Mouse (Mus musculus) forebrain, embryonic 14.5 days (tissue): Measurements from ENCODE around the gene Ablim2. TPM values are rescaled to one million over a fixed set of nuclear protein-coding genes. Genes with fewer than 3 reads are reported as not detected.

ENCODE experiments used
- ATAC-seq: fragments of 200-750 bp; cut with Nextera tagmentation; 2 replicates; pipeline ENCODE4 v1.8.0; 2017; ENCODE audit warnings: mild to moderate bottlenecking, moderate library complexity
- DNase-seq: peaks from one replicate; pipeline ENCODE4 v3.0.0-alpha.2; 2015; ENCODE audit warnings: low spot score
- H3K27ac ChIP-seq: fragments of 300-500 bp; sonication (generic); 2 replicates; pipeline ENCODE4 v1.5.1; 2014; ENCODE audit warnings: low read depth, mild to moderate bottlenecking, control low read depth, low read length, moderate library complexity
- H3K27me3 ChIP-seq: fragments of 300-500 bp; sonication (generic); replicated peaks from 2 replicates; pipeline ENCODE4 v1.6.1; 2014; ENCODE audit warnings: low read length, control low read depth, mixed read lengths; ENCODE audit not compliant: control insufficient read depth, insufficient read depth
- H3K36me3 ChIP-seq: fragments of 300-500 bp; sonication (generic); 2 replicates; pipeline ENCODE4 v1.6.1; 2014; ENCODE audit warnings: low read length, control low read depth; ENCODE audit not compliant: control insufficient read depth, insufficient read depth
- H3K4me1 ChIP-seq: fragments of 300-500 bp; sonication (generic); 2 replicates; pipeline ENCODE4 v1.6.1; 2014; ENCODE audit warnings: antibody characterized with exemption, low read length, control low read depth; ENCODE audit not compliant: control insufficient read depth, insufficient read depth
- H3K4me2 ChIP-seq: fragments of 300-500 bp; sonication (generic); 2 replicates; pipeline ENCODE4 v1.6.1; 2014; ENCODE audit warnings: mild to moderate bottlenecking, control low read depth, low read length
- H3K4me3 ChIP-seq: fragments of 300-500 bp; sonication (generic); 2 replicates; pipeline ENCODE4 v1.5.1; 2014; ENCODE audit warnings: low read depth, low read length, control low read depth
- H3K9ac ChIP-seq: fragments of 300-500 bp; sonication (generic); 2 replicates; pipeline ENCODE4 v1.6.1; 2014; ENCODE audit warnings: mild to moderate bottlenecking, low read length, control low read depth, moderate library complexity
- H3K9me3 ChIP-seq: fragments of 300-500 bp; sonication (generic); replicated peaks from 2 replicates; pipeline ENCODE4 v1.6.1; 2016; ENCODE audit warnings: low read length, control low read depth, mixed read lengths; ENCODE audit not compliant: control insufficient read depth
- WGBS: fragments of 180-500 bp; shearing (Covaris S2); extraction: QIAGEN DNeasy Blood & Tissue Kit; methylation state at CpG from one replicate; pipeline ENCODE4 v1.1.7; 2014; 5-methylcytosine and 5-hydroxymethylcytosine counted together
- polyA plus RNA-seq: library from polyadenylated mRNA; unstranded; fragments of >200 nt; fragmentation: Nextera tagmentation; extraction: Ambion mirVana; gene quantifications from 2 replicates; pipeline ENCODE4 v1.2.1, GENCODE M21; 2014

Gene Ablim2
- 4.7 and 7.4 TPM in 2 replicates for polyA plus RNA-seq

DNA sequence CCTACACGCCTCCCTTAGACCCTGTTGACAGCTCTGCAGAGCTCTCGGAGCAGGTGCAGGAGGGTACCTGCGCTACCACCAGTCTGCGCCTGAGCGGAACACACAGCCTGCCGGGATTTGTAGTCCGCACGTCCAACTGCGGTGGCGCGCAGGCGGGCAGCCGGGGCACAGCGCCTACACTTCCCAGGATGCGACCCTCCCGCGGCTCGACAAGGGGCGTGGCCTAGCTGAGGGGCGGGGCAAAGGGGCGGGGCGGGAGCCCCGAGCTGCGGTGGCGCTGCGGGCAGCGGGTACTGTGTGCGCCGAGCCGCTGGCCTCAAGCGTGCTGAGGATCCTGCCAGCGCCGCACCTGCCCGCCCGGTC is at the start of gene Ablim2:
Gene Ablim2, plus strand, starts transcription at position 242 of the 363 bp plus-strand sequence.
- WGBS: under 1% methylated on average over 35 of the region's 35 CpGs
- H3K4me1 ChIP-seq: peaks cover 4% of the 10 kb centered on the region; the same call in 1 of the 2 replicates
- ATAC-seq: peak; percentile 99
- peak within 1 kb of the TSS; percentile 57 for H3K4me3 ChIP-seq
- no peaks in the 10 kb centered on the region for H3K36me3 ChIP-seq
- 0 out of 2 replicates have a peak within 1 kb of the TSS, but pooled peaks have one; percentile 21 for H3K27ac ChIP-seq
- peak within 1 kb of the TSS; percentile 98 for H3K4me2 ChIP-seq
- peaks cover 20% of the 10 kb centered on the region for H3K27me3 ChIP-seq
- H3K9ac ChIP-seq: peak within 1 kb of the TSS; percentile 62
- no peaks in the 10 kb centered on the region for H3K9me3 ChIP-seq
- DNase-seq: peak; percentile 97

DNA sequence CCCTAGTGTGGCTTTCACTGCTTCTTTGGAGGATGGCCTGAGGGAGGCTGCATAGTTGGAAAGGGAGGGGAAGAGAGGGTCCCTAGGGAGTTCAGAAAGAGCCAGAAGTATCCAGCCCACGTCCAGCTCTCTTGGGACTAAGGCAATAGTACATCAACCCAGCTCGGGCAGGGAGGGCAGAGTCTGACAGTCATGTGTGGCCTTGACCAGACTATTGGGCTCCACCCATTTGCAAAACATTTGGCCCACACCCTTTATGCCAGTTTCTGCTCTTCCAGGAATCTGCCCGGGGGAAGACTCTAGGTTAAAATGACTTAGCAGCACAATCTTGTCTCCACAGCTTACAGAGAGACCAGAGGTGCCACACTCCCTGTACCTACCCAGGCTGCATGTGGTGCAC is 47.2 kb upstream of the Ablim2 start:
- WGBS: 68% methylated on average over 3 of the region's 3 CpGs
- ATAC-seq: no peak

DNA sequence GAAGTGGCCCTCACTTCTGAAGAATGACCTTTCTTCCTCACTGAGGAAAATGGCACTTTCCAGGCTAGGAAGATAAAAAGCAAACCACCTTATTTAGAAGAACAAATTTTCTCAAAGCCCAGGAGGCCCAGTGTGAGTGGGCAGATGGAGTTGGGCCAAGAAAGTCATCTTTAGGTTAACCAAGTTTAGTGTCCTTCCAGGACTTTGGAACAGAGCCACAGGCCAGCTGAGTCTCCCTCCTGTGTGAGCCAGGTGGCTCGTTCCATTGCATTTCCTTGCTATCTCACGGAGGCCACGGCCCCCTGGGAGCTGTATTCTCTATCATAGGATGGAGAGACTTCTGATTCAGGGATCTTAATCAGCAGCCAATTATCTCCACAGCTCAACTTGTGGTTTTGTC is 46.7 kb upstream of the Ablim2 start:
- no peaks in the 10 kb centered on the region for H3K9me3 ChIP-seq
- ATAC-seq: no peak
- no peaks in the 10 kb centered on the region for H3K27me3 ChIP-seq
- no peak for DNase-seq
- no peak overlapping the region for H3K4me2 ChIP-seq
- H3K4me3 ChIP-seq: no peak overlapping the region
- H3K4me1 ChIP-seq: no peaks in the 10 kb centered on the region
- no peak overlapping the region for H3K9ac ChIP-seq
- WGBS: 51% methylated on average over 3 of the region's 3 CpGs
- no peak overlapping the region for H3K27ac ChIP-seq
- H3K36me3 ChIP-seq: no peaks in the 10 kb centered on the region

More for the DNA sequence above, 47.2 kb upstream of the Ablim2 start:
- no peak overlapping the region for H3K9ac ChIP-seq
- no peak overlapping the region for H3K4me2 ChIP-seq
- H3K4me3 ChIP-seq: no peak overlapping the region
- H3K27me3 ChIP-seq: no peaks in the 10 kb centered on the region
- no peaks in the 10 kb centered on the region for H3K4me1 ChIP-seq
- no peaks in the 10 kb centered on the region for H3K9me3 ChIP-seq
- no peaks in the 10 kb centered on the region for H3K36me3 ChIP-seq
- no peak overlapping the region for H3K27ac ChIP-seq
- no peak for DNase-seq

DNA sequence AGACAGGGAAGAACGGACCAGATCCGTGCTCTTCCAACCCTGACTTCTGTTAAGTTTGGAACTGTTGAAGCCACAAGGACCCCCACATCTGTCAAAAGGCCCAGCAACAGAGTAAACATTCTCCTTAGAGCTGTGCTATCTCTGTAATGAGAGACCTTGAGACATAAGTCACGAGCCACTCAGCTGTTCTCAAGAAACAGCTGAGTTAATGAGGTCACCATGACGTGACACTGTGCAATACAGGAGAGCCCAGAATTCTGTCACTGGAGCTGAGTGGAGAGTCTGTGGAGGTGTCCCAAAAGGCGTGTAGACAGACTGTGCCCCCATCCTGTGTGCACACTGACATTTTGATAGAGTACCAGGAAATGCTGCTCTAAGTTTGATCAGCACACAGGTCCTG is 45.2 kb upstream of the Ablim2 start:
- Histone ChIP-seq H3K4me3 (no peak overlapping the region), H3K9ac (no peak overlapping the region), H3K4me1 (no peaks in the 10 kb centered on the region), H3K36me3 (no peaks in the 10 kb centered on the region), H3K27ac (no peak overlapping the region), H3K4me2 (no peak overlapping the region), H3K9me3 (no peaks in the 10 kb centered on the region), H3K27me3 (no peaks in the 10 kb centered on the region)
- ATAC-seq (no peak), DNase-seq (no peak)
- WGBS: 68% methylated on average over 5 of the region's 5 CpGs

DNA sequence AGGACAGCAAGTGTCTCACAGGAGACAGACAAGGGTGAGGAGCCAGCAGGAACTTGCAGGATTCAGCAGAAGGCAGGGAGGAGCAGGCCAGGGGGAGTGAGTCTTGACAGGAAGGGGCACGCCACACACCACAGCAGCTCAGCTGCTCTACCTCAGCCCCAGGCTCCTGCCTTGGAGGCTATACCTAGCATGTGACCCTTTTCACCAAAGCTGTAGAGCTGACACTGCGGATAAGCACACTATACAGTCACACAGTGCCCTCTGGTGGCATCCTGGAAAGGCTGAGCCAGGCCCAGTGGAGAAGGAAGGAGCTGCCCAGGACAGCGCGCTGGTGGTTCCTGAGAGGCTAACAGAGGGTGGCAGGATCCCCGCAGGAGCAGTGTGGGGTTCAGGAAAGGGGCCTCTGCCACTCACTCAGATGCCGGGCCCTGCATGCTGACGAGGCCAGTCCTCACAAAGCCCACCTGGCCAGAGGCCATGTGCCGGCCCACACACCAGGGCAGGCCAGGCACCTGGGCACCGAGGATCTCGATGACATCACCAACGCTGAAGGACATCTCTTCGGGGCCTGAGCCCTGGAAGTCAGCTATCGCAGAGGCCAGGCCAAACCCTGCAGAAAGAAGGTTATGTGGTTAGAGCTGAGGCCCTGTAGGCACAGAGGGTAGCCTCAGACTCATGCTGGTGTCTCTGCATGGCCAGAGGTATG is 43.9 kb upstream of the Ablim2 start:
- Histone ChIP-seq H3K4me3 (no peak overlapping the region), H3K27ac (no peak overlapping the region), H3K36me3 (no peaks in the 10 kb centered on the region), H3K9ac (no peak overlapping the region), H3K4me1 (no peaks in the 10 kb centered on the region), H3K27me3 (no peaks in the 10 kb centered on the region), H3K9me3 (no peaks in the 10 kb centered on the region), H3K4me2 (no peak overlapping the region)
- DNase-seq (peak; percentile 90), ATAC-seq (peak; percentile 91)
- 57% methylated on average over 13 of the region's 13 CpGs for WGBS

DNA sequence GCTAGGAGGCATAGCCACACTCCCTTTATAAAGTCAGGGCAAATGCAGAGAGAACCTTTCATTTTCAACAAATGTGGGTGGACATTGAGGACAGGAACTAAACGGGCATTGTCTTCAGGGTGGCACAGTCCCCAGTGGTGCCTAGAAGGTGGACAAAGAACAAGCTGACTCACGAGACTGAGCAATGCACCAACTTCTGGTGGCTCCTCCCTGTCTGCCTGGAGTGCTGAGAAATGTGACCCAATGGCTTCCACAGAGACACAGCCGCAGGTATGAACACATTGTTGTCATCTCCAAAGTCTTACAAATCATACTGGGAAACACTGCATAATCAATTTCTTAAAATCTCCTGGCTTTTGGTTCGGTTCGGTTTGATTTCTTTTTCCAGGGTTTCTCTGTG is 40.2 kb upstream of the Ablim2 start:
- Histone ChIP-seq H3K27ac (no peak overlapping the region), H3K27me3 (no peaks in the 10 kb centered on the region), H3K4me1 (no peaks in the 10 kb centered on the region), H3K4me3 (no peak overlapping the region), H3K4me2 (no peak overlapping the region), H3K36me3 (no peaks in the 10 kb centered on the region), H3K9me3 (no peaks in the 10 kb centered on the region), H3K9ac (no peak overlapping the region)
- WGBS: 76% methylated on average over 5 of the region's 5 CpGs
- DNase-seq (no peak), ATAC-seq (no peak)

DNA sequence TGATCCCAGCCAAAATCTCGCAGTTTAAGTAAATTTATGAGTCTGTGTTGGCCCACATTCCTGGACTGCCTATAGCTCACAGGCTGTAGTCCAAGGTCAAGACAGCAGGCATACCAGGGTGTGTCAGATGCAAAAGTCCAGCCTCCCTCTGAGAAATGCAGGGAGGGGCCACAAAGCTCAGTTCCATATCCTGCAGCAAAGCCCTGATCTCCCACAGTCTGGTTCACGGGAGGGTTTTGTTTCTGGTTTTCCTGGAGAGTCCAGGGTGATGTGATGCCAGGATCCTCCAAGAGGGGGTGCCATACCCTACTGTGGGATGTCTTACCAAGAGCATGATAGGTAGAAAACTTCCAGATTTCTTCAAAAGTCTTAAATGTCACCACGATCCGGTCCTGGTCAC is 39.7 kb upstream of the Ablim2 start:
- H3K4me1 ChIP-seq: no peaks in the 10 kb centered on the region
- H3K27me3 ChIP-seq: no peaks in the 10 kb centered on the region
- 60% methylated on average over 4 of the region's 4 CpGs for WGBS
- no peak overlapping the region for H3K4me3 ChIP-seq
- no peak overlapping the region for H3K27ac ChIP-seq
- no peak for DNase-seq
- no peaks in the 10 kb centered on the region for H3K36me3 ChIP-seq
- no peak overlapping the region for H3K4me2 ChIP-seq
- no peaks in the 10 kb centered on the region for H3K9me3 ChIP-seq
- no peak overlapping the region for H3K9ac ChIP-seq
- ATAC-seq: no peak

DNA sequence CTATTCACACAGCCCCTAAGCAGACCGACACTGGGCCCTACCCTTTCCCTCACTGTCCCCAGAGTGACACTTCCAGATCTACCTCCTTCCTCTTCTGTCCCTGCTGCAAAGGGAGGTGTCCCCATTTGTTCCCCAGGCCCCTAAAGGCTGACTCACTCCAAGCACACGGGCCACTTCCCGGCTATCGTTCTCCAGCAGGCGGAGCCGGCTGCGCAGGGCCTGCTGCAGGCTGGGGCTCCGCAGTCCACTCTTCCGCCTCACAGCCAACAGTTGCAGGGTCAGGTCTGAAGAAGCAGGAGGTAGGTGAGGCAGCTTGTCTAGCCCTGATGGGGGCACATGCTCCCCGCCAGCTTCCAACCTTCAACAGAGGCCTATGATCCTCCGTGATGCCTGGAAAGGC is 38.9 kb upstream of the Ablim2 start:
- ATAC-seq (no peak), DNase-seq (no peak)
- H3K27me3 ChIP-seq: no peaks in the 10 kb centered on the region
- H3K4me3 ChIP-seq: no peak overlapping the region
- H3K4me1 ChIP-seq: no peaks in the 10 kb centered on the region
- no peak overlapping the region for H3K9ac ChIP-seq
- WGBS: 84% methylated on average over 11 of the region's 11 CpGs
- no peak overlapping the region for H3K27ac ChIP-seq
- H3K9me3 ChIP-seq: no peaks in the 10 kb centered on the region
- no peak overlapping the region for H3K4me2 ChIP-seq
- no peaks in the 10 kb centered on the region for H3K36me3 ChIP-seq

DNA sequence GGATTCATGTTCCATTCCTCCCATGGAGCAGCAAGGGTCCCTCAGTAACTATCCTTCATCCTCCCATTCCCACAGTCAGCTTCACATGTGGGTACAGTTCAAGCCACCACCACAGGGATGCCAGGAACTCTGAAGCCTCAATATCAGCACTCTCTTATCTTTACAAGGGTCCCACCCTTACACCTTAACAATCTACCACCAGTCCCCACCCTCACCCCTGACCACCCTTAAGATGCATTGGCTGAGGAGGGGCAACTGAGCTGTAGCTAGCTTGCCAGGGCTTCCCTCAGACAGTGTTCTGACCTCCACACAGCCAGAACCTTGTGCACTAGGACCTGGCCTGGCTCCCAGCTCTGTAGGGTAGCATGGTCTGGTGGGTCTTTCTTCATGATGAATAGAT is 38.3 kb upstream of the Ablim2 start:
- no peaks in the 10 kb centered on the region for H3K9me3 ChIP-seq
- DNase-seq (no peak), ATAC-seq (no peak)
- no peaks in the 10 kb centered on the region for H3K36me3 ChIP-seq
- no peaks in the 10 kb centered on the region for H3K4me1 ChIP-seq
- no peak overlapping the region for H3K4me2 ChIP-seq
- no peak overlapping the region for H3K4me3 ChIP-seq
- H3K27me3 ChIP-seq: no peaks in the 10 kb centered on the region
- no peak overlapping the region for H3K9ac ChIP-seq
- no peak overlapping the region for H3K27ac ChIP-seq
